Mouse (Mus musculus) small intestine, adult 2 months (tissue): ENCODE results near the gene Calhm2.

Experiments used
- CTCF ChIP-seq: fragments of 200-500 bp; IDR thresholded peaks from 2 replicates; pipeline ENCODE4 v1.5.1; 2012; ENCODE audit warnings: low read depth, mild to moderate bottlenecking, control low read depth, inconsistent platforms, low read length, moderate library complexity, mixed read lengths; ENCODE audit not compliant: insufficient replicate concordance, insufficient read length; ENCODE audit errors: extremely low read depth
- POLR2A ChIP-seq: fragments of 200-500 bp; IDR thresholded peaks from 2 replicates; pipeline ENCODE4 v1.6.1; 2012; ENCODE audit warnings: low read depth, mild to moderate bottlenecking, control low read depth, inconsistent platforms, low read length, moderate library complexity

DNA sequence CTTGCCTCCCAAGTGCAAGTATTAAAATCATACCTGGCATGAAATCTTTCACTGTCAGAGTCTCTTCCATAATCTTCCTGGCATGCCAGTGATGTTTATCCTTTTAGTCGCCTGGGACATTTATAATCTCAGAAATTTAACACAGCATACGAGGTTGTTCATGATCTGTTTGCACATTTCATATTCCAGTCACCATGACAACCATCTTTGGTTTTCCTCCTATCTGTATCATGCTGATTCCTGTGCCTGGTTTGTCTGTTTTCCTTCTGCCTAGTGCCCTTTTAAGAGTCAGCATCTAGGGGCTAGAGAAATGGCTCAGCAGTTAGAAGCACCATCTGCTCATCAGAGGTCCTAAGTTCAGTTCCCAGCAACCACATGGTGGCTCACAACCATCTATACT is 19.5 kb downstream of the Calhm2 start:
- TF ChIP-seq CTCF (no peak), POLR2A (no peak)
